Mouse (Mus musculus): ENCODE measurements around the gene Dmxl2. TPM values are rescaled to one million over a fixed set of nuclear protein-coding genes. Genes with fewer than 3 reads are reported as not detected.

The Dmxl2 gene
- total and polyA plus RNA-seq, 3 experiments = 6.1 to 238 (median 9.1) TPM

GRCm38 (mm10) chr9:54467433-54467933 is 33.9 kb downstream of the Dmxl2 start:
- TF ChIP-seq EP300 (IDR thresholded peaks at IDR 0.05; ENCODE audit: low read depth in 1 of 2, low read length in 2 of 2) (peak in 1 of 2 experiments; percentile 24; a peak in 1 of 4 replicates), ZKSCAN1 (IDR thresholded peaks at IDR 0.05; ENCODE audit: low read depth, low read length) (no peak), ETS1 (IDR thresholded peaks at IDR 0.05; ENCODE audit: low read depth, low read length) (no peak), ZNF384 (IDR thresholded peaks at IDR 0.05; ENCODE audit: low read depth, low read length) (peak; percentile 88), E2F4 (IDR thresholded peaks at IDR 0.05; ENCODE audit: borderline replicate concordance, low read depth, low read length) (no peak), GABPA (IDR thresholded peaks at IDR 0.05; ENCODE audit: low read depth, low read length) (no peak), ZC3H11A (IDR thresholded peaks at IDR 0.05; ENCODE audit: low read depth, low read length) (no peak), CHD1 (IDR thresholded peaks at IDR 0.05; ENCODE audit: low read depth, low read length) (no peak), KAT2A (conservative IDR thresholded peaks at IDR 0.05; ENCODE audit: low read depth, low read length) (no peak)
- H3K4me3 ChIP-seq (ENCODE audit: control insufficient read depth in 1 of 2, insufficient read depth in 1 of 2, low read depth in 2 of 2, low read length in 2 of 2) = no peak overlapping the region

GRCm38 (mm10) chr9:54463483-54464054 is 37.9 kb downstream of the Dmxl2 start:
- Histone ChIP-seq H3K27ac (ENCODE audit: control insufficient read depth, low read depth, low read length) (0 out of 2 replicates have a peak overlapping the region, but pooled peaks have one; percentile 42), H3K36me3 (ENCODE audit: control insufficient read depth in 1 of 2, insufficient read depth in 2 of 2, low read length in 2 of 2) (peaks cover 0 to 20% of the 10 kb centered on the region in 2 experiments; a peak in 2 of 4 replicates), H3K9ac (ENCODE audit: control insufficient read depth, low read depth, low read length, poor library complexity, severe bottlenecking) (no peak overlapping the region), H3K79me2 (ENCODE audit: control insufficient read depth, insufficient read depth, low read length, poor library complexity) (no peaks in the 10 kb centered on the region), H3K9me3 (replicated peaks; ENCODE audit: insufficient read depth, low read length) (no peaks in the 10 kb centered on the region), H3K27me3 (ENCODE audit: control insufficient read depth in 1 of 2, insufficient read depth in 2 of 2, low read length in 2 of 2) (no peaks in the 10 kb centered on the region), H3K4me3 (ENCODE audit: control insufficient read depth in 1 of 2, insufficient read depth in 1 of 2, low read depth in 2 of 2, low read length in 2 of 2) (peak overlapping the region in 1 of 2 experiments; percentile 13; a peak in 1 of 4 replicates), H3K4me1 (ENCODE audit: control insufficient read depth in 1 of 2, insufficient read depth in 2 of 2, low read length in 2 of 2) (peaks cover 11 to 16% of the 10 kb centered on the region in 2 experiments)
- TF ChIP-seq TCF12 (IDR thresholded peaks at IDR 0.05; ENCODE audit: low read depth, low read length) = peak; percentile 70
- TF ChIP-seq TAL1 (IDR thresholded peaks at IDR 0.05; ENCODE audit: low read length) = no peak
- TF ChIP-seq CHD2 (IDR thresholded peaks at IDR 0.05; ENCODE audit: low read length) = no peak
- TF ChIP-seq GATA1 (IDR thresholded peaks at IDR 0.05; ENCODE audit: low read depth, low read length) = peak; percentile 57
- TF ChIP-seq EP300 (IDR thresholded peaks at IDR 0.05; ENCODE audit: low read depth in 1 of 2, low read length in 2 of 2) = peak; percentile 41 to 59
- TF ChIP-seq MEF2A (IDR thresholded peaks at IDR 0.05; ENCODE audit: extremely low read depth, insufficient replicate concordance, low read depth, low read length, poor library complexity, severe bottlenecking) = no peak
- TF ChIP-seq RCOR1 (IDR thresholded peaks at IDR 0.05; ENCODE audit: low read depth, low read length) = peak; percentile 34; the same call in 1 of the 2 replicates
- DNase-seq (ENCODE audit: low read depth, low spot score) = peak; percentile 51

More at GRCm38 (mm10) chr9:54467433-54467933, 33.9 kb downstream of the Dmxl2 start:
- Histone ChIP-seq H3K27me3 (ENCODE audit: control insufficient read depth in 1 of 2, insufficient read depth in 2 of 2, low read length in 2 of 2) (no peaks in the 10 kb centered on the region), H3K36me3 (ENCODE audit: control insufficient read depth in 1 of 2, insufficient read depth in 2 of 2, low read length in 2 of 2) (peaks cover 0 to 22% of the 10 kb centered on the region in 2 experiments; a peak in 2 of 4 replicates), H3K27ac (ENCODE audit: control insufficient read depth, low read depth, low read length) (peak overlapping the region; percentile 27; the same call in 1 of the 2 replicates), H3K9me3 (replicated peaks; ENCODE audit: insufficient read depth, low read length) (no peaks in the 10 kb centered on the region), H3K9ac (ENCODE audit: control insufficient read depth, low read depth, low read length, poor library complexity, severe bottlenecking) (no peak overlapping the region), H3K79me2 (ENCODE audit: control insufficient read depth, insufficient read depth, low read length, poor library complexity) (no peaks in the 10 kb centered on the region), H3K4me1 (ENCODE audit: control insufficient read depth in 1 of 2, insufficient read depth in 2 of 2, low read length in 2 of 2) (peaks cover 11 to 18% of the 10 kb centered on the region in 2 experiments)
- DNase-seq (ENCODE audit: low read depth, low spot score) = peak; percentile 64

Data from MEL (cell line).